Mouse (Mus musculus): ENCODE results near the gene Kcnk12.

The Kcnk12 gene

DNA sequence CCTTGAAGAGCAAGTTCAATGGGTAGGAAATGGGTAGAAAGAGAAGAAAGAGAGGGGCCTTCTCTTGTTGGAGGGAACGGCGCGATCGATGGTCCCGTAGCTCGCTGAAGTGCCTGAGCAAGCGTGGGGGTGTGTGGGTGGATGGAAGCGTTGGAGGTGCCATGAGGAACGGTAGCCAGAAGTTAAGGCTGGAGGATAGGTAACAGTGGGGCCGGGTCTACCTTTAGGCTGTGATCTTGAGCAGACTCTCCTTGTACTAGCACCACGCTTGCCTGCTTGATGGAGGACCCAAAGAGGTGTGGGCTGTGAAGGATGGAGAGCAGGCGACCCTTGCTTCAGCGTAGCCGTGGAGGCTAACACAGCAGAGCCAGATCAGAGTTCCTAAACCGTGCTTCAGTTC, 12.1 kb downstream of the Kcnk12 start:
- DNase-seq (ENCODE audit: low read depth, low spot score) = no peak

DNA sequence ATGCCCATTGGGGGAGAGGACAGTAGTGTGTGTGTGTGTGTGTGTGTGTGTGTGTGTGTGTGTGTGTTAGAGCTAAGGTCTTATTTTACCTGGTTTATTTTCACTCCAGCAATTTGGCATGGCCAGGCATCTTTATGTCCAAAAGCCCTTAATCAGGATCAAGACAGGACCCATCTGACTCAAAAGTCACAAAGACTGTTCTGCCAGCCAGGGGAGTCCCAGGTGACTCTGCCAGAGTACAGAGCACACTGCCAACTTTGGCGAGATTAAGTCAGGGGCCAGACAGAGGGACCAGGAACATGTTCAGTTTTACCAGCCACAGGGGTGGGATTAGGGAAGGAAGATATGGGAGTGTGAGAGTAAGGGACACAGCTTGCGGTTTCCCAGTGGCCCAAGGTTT, 12.9 kb downstream of the Kcnk12 start:
- no peak for DNase-seq (ENCODE audit: low read depth, low spot score)

DNA sequence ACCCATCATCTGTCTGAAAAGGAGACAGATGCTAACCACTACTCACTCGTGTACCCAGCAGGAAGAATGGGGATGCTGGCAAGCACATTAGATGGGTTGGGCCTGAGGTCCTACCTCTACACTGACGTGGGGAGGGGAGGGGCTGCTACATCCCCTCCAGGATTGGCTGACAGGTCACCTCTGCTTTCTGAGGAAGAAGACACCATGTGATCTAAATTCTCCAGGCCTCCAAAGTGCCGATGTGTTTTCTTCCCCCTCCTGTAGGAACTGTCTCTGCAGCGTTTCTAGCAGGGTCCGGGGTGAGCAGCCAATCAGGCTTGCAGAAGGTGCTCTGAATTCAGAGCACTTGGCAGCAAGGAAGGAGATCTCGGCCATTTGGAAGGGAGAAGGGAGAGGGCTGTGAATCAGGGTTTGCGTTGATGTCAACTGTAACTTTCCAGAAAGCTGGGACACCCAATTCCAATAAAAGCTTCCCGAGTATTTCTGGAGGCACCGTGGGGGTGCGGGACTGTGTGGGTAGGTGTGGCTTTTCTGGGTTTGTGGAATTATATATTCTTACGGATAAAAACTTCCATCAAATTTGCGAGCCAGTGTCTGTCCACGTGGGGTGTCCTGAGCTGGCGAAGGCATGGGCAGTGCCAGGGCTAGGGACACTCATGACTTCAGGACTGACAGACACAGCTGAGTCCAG, 13.5 kb downstream of the Kcnk12 start:
- no peak for DNase-seq (ENCODE audit: low read depth, low spot score)

DNA sequence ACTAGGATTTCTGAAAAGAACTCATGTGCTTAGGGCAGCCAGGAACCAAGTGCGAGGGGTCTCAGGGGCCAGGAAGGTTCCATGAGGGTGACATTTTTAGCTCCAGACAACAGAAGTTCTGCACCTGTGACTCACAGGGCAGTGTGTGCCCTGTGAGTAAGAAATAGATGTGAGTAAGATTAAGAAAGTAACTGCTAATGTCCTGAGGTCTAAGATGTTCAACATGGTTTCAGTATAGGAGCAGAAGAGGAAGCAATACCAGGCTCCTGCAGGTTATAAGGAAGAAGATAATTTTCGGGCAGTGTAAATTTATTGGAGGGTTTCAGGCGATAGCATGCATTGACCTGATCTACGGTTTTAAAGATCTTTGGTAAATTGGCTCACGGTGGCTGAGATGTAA, 16.6 kb downstream of the Kcnk12 start:
- DNase-seq (ENCODE audit: low read depth, low spot score) = no peak

DNA sequence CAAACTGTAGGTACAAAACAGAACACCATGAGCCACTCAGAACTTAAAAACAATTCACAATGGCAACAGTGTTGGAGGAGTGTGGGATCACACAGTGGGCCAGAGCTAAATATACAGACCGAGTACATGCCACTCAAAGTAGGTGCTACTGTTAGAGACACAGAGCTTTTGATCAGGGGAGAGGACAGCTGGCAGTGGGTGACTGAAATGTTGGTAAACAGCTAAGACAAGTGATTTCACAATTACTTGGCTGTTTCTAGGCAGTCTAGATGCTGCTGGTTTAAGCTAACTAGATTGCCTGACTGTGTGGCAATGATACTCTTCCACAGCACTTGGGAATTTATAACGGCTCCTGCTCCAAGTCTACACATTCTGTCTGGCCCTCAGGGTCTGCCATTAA, 17.6 kb downstream of the Kcnk12 start:
- DNase-seq (ENCODE audit: low read depth, low spot score) = no peak

DNA sequence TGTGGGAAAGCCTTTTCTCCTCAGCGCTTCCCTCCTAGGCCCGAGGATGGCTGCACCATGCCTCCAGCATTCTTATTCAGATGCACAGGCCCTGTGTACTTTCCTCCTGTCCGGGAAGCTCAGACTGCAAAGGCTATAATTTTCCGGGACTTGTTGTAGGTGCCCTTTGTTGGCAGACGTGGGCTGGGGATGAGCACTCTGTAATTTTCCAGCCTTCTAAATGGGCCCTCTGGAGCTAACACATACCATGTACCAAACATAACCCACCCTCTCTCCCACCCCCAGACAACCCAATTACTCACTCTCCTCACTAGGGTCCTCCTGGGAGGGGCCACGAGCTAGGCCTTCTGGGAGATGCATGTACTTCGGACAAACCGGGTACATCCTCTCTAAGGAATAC, 22.8 kb downstream of the Kcnk12 start:
- no peak for DNase-seq (ENCODE audit: low read depth, low spot score)

DNA sequence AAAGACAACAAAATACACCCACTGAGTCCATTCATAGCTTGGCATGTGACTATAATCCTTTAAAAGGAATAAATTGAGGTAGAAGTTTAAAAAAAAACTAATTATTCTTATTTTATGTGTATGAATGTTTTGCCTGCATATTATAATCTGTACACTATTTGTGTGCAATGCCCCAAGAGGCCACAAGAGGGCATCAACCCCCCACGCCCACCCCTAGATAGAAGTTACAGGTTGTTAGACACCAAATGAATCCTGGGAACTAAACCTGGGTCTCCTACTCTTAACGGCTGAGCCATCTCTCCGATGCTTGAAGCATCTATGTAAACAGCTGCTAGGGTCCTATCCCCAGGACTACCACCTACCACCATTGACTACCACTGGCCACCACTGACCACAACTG, 24.6 kb downstream of the Kcnk12 start:
- peak; percentile 50 for DNase-seq (ENCODE audit: low read depth, low spot score)

DNA sequence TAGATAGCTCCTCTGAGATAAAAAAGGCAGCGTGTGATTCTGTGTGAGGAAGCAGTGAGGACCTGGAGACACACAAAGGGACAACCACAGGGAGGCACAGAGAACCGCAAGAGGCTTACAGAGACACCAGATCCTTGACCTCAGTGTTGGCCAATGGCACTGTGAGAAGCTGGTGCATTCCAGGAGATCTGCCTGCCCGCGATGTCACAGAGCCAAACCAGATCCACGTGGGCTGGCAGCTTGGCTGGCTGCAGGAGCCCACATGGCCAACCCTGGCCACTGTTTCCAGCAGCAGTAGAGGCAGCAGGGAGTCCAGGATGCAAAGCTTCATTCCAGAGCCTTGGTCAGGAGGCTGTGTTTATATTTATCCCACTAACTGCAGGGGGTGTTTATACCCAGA, 27.0 kb downstream of the Kcnk12 start:
- no peak for DNase-seq (ENCODE audit: low read depth, low spot score)

DNA sequence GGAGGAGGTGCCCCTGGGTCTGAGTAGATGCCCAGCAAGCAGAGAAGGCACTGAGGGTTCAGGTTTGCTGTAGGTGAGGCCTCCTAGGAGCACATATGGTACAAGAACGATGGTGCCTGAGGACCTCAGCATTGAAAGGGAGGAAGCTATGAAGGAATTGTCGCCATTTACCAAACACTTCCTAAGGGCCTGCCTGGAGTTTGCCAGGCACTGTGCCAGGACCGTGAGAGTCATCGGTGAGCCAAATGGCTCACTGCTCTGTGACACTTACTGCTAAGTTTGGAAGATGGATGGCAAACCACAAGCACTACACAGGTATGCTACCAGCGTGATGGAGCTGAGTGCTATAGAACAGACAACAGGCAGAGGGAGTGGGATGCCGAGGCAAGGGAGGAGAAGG, 30.9 kb downstream of the Kcnk12 start:
- DNase-seq (ENCODE audit: low read depth, low spot score) = no peak

DNA sequence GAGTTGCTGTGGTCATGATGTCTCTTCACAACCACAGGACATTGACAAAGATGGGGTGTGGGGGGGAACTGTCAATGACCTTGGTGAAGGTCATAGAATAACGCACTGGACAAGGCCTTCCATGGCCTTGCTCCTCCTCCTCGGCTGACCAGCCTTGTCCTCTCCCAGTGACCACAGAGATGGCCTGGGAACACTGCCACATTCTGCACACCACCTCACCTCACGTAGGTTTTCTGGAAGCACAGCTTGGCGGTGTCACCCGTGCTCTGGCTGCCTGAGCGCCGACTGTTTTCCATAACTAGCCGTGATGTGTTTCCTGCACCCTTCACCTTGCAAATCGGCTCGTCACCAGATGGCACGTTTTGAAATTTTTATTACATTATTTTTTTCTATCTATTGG, 32.8 kb downstream of the Kcnk12 start:
- no peak for DNase-seq (ENCODE audit: low read depth, low spot score)

DNA sequence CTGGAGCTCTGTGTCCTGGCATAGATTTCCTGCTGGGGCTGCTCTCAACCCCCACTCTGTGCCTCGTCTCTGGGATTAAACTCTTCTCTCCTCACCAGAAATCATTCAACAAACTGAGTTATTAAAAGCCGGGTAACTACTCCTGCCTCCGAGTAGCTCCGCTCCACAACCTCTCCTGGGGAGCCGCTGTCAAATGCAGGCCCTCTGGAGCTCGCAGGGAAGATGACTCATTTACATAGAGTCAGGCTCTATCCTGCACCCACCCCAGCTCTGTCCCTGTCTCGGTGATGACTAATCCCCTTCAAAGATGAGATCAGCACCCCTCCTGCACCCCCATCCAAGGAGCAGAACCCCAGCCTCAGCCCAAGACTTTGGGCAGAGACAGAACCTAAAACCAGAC, 34.6 kb downstream of the Kcnk12 start:
- DNase-seq (ENCODE audit: low read depth, low spot score) = no peak

DNA sequence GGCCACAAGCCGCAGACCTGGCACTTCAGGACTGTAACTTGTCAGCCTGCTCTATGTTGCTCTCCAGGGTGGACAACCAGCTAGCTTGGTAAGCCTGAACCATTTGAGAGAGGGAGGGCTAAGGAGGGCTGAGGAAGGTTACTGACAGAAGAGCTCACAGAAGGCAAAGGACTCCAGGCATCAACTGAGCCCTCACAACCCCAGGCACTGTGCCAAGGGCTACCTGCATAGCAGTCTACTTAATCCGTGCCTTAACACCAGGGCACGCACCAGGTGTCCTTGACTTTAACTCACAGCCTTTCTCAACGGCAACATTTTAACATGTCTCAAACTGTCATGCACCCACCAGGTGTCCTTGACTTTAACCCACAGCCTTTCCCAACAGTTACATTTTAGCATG, 37.5 kb downstream of the Kcnk12 start:
- DNase-seq (ENCODE audit: low read depth, low spot score) = no peak

DNA sequence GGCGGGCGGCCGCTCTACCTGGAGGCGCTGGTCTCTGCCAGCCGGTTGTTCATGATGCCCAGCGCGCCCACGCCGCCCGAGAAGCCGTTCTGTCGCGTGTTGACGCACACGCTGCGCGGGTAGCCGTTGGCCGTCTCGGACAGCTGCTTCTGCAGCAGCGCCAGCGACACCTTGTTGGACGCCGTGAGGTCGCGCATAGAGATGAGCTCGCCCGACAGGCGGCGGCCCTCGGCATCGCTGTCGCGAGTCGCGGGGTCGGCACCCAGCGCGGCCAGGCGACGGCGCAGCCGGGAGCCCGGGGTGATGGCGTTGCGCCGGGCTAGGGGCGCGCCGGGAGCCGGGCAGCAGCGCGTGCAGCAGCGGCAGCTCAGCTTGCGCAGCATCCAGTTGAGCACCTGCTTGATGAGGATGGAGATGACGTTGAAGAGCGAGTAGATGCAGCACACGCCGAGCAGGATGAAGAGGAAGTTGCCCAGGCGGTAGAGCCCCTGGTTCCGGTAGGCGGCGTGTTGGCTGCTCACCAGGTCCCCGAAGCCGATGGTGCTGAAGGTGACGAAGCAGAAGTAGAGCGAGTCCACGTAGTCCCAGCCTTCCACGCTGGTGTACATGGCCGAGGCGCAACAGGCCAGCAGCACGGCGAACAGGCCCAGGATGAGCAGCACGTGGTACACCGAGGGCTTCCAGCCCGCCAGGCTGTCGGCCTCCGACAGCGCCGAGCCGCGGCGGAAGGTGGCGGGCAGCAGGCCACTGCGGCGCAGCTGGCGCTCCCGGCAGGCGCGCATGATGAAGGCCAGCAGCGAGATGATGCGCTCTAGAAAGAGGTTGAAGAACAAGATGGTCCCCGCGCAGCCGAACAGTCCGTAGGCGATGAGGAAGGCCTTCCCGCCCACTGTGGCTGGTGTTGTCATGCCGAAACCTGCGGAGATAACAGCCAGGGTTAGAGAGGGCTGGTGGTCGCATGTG, 51.6 kb downstream of the Kcnk12 start:
- peak; percentile 69 for DNase-seq (ENCODE audit: low read depth, low spot score)

DNA sequence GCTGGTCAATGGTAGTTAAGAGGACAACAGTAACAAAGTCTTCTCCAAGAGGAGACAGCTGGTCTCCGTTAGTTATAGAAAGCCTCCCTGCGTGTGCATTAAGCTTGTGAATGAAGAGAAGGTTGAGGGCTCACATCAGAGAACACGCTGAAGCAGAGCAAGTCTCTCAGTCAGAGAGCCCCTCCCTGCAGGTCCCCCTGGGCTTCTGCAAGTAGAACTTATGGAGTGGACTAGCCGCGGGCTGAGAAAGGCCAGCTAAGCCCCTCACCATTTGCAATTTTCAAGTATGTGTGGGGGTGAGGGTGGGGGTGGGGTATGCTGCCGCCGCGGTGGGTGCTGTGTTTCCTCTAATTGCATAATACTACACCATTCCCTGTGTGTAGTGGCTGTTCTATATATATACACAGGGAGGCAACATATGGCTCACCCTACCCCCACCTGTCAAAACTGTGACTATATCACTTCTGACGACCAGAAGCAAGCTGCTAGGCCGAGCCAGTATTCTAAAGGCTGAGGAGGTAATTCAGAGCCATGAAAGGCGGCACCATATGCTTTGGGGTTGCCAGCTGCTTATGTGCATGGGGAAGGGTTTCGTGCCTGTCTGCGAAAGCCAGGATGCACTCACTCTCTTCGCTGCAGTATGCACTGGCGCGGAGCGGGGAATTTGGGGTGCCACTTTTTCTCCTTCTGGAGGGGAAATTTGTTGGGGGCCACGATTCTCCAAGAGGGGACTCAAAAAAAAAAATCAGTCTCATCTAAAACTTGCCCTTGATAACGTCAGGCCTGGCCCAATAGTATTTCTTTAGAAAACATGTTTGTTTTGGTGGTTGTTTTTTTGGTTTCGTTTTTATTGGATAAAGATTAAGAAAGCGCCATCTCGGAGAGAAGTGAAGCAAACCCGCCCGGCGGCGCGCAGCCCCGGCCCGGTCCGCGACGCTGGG, 52.5 kb downstream of the Kcnk12 start:
- no peak for DNase-seq (ENCODE audit: low read depth, low spot score)

DNA sequence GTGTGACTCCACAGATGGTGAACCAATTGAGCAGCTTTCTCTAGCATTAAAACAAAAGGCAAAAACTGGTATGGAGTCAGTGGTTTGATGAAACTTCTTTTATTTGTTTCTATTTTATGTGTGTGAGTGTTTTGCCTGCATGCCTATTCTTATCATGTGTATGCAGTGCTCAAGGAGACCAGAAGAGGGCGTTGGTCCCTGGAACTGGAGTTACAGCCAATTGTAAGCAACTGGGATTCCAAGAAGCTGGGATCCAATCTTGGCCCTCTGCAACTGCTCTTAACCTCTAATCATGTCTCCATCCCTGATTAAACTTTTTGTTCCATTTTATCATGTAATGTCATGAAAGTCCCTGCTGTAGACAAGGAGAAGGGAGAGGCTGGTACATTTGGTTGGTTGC, 58.0 kb downstream of the Kcnk12 start:
- peak; percentile 35 for DNase-seq (ENCODE audit: low read depth, low spot score)

DNA sequence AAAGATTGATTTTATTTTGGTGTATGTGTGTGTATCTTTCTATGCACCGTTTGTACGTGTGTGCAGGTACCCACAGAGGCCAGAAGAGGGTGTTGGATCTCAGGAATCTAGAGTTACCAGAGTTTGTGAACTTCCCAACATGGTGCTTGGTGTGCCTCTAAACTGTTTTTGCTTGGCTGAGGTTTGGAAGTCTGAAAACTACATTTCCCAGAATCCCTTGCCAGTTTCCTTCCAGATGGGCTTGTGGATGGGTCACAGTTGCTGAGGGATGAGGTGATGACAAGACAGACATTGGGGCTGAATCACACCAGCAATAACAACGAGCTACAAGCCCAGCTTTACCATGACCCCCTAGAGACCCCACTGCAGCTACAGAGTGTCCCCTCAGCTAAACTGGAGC, 60.6 kb downstream of the Kcnk12 start:
- DNase-seq (ENCODE audit: low read depth, low spot score) = peak; percentile 39

DNA sequence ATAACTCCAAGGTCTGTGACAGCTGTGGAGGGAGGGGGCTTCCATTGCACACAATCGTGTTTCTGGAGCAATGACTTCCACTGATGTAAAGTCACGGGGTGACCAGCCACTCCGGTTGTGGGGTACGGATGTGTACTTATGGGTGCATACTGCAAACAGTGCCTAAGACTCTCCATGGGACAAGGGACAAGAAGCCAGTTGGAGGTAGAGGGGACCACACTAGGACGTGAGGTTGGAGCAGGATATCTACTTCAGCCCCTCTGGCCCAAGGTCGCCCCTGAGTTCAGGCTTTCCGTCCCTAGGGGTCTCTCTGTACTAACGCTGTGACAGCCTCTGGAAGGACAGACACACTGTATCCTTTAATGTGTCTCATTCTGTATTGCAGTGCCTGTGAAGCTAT, 63.3 kb downstream of the Kcnk12 start:
- no peak for DNase-seq (ENCODE audit: low read depth, low spot score)

DNA sequence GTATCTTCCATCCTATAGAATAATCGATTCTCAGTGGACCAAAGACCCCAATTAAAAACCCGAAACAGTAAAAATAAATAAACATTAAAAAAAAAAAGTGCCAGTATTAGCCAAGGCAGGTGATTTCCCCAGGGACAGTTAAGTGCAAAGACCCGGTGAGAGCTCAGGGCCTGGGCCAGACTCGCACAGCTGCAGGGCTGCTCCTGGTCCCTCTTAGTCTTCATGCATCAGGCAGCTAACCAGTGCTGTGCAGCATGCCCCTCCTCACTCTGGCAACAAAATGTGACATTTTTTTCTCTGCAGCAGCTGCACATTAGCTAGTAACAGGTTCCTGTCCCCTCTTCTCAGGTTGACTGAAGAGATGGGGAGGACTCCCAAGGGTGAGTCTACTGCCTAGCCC, 65.8 kb downstream of the Kcnk12 start:
- no peak for DNase-seq (ENCODE audit: low read depth, low spot score)

DNA sequence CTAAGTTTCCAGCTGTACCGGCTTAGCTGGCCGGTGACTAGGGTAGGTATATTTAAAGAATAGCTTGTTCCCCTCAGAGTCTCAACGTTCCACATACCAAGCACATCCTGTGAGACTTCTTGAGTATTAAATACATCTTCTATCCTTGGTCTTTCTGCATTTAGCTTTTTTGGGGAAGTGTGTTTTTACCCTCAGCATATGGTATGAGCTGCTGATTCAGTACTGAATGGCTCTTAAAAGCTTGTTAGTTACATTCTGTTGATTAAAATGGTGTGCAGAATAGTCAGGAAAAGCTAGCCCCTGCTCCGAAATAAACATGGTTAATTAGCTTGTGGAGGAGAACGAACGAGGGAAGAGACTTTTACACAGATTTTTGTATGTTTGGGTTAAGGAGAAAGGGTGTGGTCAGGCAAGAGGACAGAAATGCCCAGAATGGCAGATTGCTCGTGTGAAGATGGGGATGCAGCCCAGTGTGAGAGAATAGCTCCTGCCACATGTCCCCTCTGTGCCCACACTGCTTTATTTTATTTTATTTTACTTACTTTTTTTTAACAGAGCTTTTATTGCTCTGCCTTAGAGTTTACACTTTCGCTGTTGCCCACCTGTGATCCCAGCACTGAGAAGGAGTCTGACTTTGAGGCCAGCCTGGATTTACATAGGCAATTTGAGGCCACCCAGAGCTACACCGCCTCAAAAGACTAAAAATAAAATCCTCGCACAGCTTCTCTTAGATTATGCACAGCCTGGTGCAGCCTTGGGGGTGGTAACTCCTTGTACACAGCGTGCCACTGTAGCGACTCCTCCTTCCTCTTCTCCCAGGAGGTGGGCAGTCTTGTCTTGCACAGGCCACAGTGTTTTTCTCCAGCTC, 71.1 kb downstream of the Kcnk12 start:
- DNase-seq (ENCODE audit: low read depth, low spot score) = no peak

DNA sequence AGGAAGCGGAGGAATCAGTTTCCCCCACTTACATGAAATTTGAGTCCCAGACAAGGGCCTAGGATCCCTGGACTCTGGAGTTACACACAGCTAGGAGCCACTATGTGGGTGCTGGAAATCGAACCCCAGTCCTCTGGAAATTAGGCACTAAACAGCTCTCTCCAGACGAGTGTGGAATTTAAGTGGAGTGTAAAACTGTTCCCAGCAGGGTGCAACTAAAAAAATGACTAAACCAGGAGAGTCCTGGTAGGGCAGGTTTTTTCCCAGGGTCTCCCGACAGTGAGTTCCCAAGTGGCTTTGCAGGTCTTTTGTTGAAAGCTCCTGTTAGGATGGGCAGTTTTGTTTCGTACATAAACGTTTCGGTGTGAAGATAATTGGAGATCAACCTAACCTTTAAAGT, 73.1 kb downstream of the Kcnk12 start:
- no peak for DNase-seq (ENCODE audit: low read depth, low spot score)

DNA sequence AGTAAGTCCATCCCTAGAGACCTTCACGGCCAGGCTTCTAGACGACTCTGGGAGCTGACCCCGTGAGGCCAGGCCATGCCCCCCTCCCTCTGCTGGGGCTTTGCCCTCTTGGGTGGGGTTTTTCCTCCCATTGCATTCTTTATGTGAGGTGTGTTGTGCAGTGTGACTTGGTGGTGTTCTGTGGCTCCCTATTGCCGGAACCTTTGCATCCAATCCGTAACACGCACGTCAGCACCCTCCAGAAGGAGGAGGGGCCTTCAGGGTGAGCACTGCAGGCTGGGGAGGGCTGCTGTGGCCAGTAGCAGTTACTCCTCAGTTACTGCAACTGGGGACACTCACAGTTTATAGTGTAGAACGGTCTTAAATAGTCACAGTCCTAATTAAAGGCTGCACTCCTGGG, 97.7 kb downstream of the Kcnk12 start:
- no peak for DNase-seq (ENCODE audit: low read depth, low spot score)

Data from ES-CJ7 (cell line).